Mouse (Mus musculus): ENCODE results near the gene Cep95. TPM values are rescaled to one million over a fixed set of nuclear protein-coding genes. Genes with fewer than 3 reads are reported as not detected.
"Not testable (repeated sequence)": the region's sequence is repeated elsewhere in the genome, so short reads cannot be mapped to it uniquely, and the experiment has no call there.

The Cep95 gene
- total RNA-seq (2017), result 25.3 and 53.4 TPM in 2 replicates

DNA sequence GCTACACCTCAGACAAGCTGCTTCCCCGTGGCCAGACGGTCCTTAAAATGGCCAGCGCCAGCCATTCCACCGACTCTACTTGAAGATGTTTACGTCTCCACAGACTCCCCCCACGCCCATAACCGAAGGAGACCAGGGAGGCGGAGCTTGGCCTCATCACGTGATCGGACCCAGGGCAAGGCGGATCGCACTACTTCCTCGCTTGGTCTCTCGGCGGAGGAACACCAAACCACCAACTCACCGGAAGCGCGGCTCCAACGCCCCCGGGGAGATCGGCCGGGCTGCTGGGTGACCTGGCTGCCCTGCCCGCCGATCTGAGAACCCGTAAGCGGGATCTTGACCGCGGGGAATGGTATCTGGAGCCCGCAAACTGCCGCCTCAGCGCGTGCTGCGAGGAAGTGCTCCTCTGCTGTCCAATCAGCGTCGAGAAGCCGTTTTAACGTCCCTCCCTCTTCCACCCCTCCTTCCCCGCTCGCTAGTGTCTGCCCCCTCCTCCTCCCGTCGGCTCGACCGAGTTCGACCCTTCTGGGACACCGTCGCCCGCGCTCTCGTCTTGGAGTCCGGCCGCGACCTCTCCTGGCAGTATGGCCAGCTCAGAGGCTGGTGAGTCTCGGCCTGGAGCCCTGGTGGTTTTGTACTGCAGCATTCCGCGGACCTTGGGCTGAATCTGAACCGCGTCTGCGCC is at the start of gene Cep95, which contains the start of gene Ddx5:
Cep95 (plus strand) TSS at position 478 of the 685 bp plus-strand sequence.
Ddx5 (minus strand) TSS at position 411 of the 685 bp plus-strand sequence.
- peak; percentile 65 to 68 for ATAC-seq (replicated peaks in 1 of 2; ENCODE audit: insufficient read depth in 1 of 2, low FRiP score in 2 of 2, low TSS enrichment in 1 of 2, low read depth in 1 of 2, poor library complexity in 2 of 2, severe bottlenecking in 2 of 2)

DNA sequence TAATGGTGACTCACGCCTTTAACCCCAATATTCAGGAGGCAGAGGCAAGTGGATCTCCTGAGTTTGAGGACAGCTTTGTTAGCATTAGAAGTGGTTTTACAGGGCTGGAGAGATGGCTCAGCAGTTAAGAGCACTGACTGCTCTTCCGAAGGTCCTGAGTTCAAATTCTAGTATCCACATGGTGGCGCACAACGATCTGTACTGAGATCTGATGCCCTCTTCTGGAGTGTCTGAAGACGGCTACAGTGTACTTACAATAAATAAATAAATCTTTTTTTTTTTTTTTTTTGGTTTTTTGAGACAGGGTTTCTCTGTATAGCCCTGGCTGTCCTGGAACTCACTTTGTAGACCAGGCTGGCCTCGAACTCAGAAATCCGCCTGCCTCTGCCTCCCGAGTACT is 48.3 kb upstream of the Cep95 start:
- ATAC-seq (replicated peaks in 1 of 2; ENCODE audit: insufficient read depth in 1 of 2, low FRiP score in 2 of 2, low TSS enrichment in 1 of 2, low read depth in 1 of 2, poor library complexity in 2 of 2, severe bottlenecking in 2 of 2), result not testable (repeated sequence)

DNA sequence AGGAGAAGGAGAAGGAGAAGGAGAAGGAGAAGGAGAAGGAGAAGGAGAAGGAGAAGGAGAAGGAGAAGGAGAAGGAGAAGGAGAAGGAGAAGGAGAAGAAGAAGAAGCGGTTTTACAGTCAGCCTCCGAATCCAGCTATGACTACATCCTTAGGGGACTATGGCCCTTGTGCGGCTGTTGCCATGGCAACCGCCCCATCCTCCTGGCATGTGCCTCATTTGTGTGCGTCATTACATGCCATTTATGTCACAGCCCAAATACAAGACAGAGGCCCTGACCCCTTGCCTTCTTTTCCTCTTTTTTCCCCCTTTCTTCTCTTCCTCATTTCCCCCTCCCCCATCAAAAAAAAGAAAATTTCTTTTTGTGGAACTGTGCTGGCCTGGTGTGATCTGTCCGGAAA is 47.8 kb upstream of the Cep95 start:
- no peak for ATAC-seq (replicated peaks in 1 of 2; ENCODE audit: insufficient read depth in 1 of 2, low FRiP score in 2 of 2, low TSS enrichment in 1 of 2, low read depth in 1 of 2, poor library complexity in 2 of 2, severe bottlenecking in 2 of 2)

DNA sequence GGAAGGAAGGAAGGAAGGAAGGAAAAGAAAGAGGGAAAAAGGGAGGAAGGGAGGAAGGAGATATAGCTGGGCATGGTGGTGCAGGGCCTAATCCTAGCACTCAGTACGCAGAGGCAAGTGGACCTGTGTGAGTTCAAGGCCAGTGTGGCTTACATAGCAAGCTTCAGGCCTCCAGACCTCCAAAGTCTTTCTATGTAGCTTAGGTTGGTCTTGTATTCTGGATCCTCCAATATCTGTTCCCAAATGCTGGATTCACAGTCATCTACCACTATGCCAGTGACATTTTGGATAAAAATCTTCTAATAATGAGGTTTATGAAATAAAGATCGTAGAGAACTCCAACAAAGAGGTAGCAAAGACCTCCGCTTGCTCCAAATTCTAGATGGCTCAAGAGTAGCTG is 47.2 kb upstream of the Cep95 start:
- no peak for ATAC-seq (replicated peaks in 1 of 2; ENCODE audit: insufficient read depth in 1 of 2, low FRiP score in 2 of 2, low TSS enrichment in 1 of 2, low read depth in 1 of 2, poor library complexity in 2 of 2, severe bottlenecking in 2 of 2)

DNA sequence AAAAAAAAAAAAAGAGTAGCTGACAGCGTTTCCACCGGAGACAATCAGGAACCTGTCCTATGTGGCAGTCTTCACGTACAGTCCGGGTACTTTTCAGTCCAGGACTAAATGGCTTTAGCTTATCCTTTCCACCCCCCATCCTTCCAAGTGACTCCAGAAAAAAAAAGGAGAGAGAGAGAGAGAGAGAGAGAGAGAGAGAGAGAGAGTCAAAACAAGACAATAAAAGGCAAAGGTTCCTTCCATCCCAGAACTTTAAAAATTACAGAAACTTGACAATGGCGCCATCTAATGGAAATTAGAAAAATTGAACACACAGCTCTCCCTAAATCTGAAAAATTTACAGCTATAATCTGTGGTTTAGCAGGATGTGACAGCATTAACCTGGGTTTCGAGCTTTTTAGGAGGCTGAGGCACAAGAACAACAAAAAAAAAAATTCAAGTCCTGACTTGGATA is 46.6 kb upstream of the Cep95 start:
- peak; percentile 36 to 42; a peak in 3 of 4 replicates for ATAC-seq (replicated peaks in 1 of 2; ENCODE audit: insufficient read depth in 1 of 2, low FRiP score in 2 of 2, low TSS enrichment in 1 of 2, low read depth in 1 of 2, poor library complexity in 2 of 2, severe bottlenecking in 2 of 2)

DNA sequence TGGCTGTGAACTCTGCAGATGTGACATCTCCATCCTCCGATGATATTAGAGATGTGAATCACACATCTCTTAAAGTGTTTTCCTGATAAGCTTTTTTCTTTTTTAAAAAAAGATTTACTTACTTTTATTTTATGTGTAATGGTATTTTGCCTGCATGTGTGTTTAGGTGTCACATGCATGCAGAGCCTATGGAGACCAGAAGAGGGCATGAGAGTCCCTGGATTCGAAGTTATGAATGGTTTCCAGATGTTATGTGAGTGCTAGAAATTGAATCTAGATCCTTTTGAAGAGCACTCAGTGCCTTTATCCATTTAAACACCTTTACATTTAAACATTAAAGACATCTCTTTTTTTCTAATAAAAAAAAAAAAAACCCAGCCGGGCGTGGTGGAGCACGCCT is 44.1 kb upstream of the Cep95 start:
- ATAC-seq (replicated peaks in 1 of 2; ENCODE audit: insufficient read depth in 1 of 2, low FRiP score in 2 of 2, low TSS enrichment in 1 of 2, low read depth in 1 of 2, poor library complexity in 2 of 2, severe bottlenecking in 2 of 2), result no peak

DNA sequence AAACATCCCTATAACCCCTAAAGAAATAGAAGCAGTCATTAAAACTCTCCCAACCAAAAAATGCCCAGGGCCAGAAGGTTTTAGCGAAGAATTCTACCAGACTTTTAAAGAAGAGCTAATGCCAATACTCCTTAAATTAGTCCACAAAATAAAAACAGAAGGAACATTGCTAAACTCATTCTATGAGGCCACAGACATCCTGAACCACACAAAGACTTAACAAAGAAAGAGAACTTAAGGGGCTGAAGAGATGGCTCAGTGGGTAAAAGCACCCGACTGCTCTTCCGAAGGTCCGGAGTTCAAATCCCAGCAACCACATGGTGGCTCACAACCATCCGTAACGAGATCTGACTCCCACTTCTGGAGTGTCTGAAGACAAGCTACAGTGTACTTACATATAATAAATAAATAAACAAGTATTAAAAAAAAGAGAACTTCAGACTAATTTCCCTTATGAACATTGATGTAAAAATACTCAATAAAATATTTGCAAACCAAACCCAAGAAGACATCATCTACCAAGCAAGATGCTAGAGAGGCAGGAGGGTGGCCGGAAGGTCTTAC is 39.4 kb upstream of the Cep95 start:
- not testable (repeated sequence) for ATAC-seq (replicated peaks in 1 of 2; ENCODE audit: insufficient read depth in 1 of 2, low FRiP score in 2 of 2, low TSS enrichment in 1 of 2, low read depth in 1 of 2, poor library complexity in 2 of 2, severe bottlenecking in 2 of 2)

DNA sequence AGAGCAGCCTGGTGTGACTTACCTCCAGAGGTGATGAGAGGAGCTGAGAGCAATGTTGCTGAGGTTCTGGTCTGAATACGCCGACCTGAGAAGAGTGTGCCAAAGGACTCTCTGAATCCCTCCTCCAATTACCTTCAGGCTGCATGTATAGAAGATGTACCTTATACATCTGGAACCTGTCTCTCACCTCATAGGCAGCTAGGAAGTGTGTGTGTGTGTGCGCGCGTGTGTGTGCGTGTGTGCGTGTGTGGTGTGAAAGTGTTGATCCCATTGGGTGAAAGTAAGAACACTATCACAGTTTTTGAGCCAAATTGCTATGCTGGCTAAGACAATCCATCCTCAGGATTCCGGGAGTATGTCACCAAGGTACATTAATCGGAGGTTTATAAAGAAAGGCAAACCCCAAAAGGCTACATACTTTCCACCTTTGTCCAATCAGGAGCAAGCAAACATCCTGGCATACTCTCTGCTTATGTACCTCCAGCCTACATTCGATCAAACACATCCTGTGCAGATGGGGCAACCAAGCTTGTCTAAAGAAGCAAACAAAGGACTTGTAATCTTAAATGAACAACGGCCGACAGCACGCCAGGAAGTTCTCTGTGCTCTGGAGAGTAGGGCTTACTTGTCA is 38.8 kb upstream of the Cep95 start, which contains the start of gene Pecam1:
Pecam1 (minus strand) TSS at position 508 of the 631 bp plus-strand sequence.
- peak; percentile 31 to 46; a peak in 2 of 4 replicates for ATAC-seq (replicated peaks in 1 of 2; ENCODE audit: insufficient read depth in 1 of 2, low FRiP score in 2 of 2, low TSS enrichment in 1 of 2, low read depth in 1 of 2, poor library complexity in 2 of 2, severe bottlenecking in 2 of 2)

DNA sequence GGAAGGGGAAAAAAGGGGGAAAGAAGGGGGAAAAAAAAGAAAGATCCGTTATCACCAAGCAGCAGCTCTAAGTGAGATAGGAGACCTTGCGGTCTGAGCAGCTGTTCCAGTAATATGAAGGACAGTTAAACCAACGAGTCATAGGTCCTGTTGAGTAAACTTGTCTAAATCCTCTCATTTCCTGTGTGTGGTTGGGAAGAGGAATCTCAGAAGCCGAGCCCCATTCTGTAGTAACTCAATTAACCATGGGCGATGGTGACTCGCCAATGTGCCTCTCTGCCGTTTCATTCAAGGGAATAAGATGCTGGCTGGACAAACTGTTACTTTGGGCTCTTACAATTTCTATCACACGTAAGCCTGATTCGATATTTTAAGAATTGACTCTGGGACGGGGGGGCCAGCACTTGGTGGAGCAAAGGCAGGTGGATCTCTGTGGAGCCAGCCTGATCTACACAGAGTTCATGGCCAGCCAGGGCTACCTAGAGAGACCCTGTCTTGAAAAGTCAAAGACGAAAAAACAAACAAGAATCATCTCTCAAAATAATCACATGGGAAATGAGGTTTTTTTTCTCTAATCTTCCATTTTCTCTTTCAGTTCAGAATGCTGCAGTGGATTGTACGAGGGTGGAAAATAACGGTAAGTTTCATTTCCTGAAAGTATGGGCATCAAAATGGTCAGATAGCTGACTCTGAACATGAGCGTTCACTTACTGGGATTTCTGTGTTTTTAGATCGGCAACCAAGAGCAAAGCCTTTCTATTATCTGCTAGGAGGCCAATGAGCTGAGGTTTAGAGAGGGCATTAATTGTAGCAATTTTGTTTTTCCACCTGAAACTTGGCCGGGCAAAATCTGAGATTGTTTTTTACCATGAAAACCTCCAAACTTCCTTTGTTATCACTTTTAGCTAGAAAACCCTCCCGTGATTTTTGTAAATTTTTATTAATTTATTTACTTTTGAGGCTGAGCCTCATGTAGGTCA is 37.7 kb upstream of the Cep95 start, which contains the start of gene Milr1:
Milr1 (plus strand) TSS at position 188 of the 980 bp plus-strand sequence.
- peak; percentile 42 to 52 for ATAC-seq (replicated peaks in 1 of 2; ENCODE audit: insufficient read depth in 1 of 2, low FRiP score in 2 of 2, low TSS enrichment in 1 of 2, low read depth in 1 of 2, poor library complexity in 2 of 2, severe bottlenecking in 2 of 2)

DNA sequence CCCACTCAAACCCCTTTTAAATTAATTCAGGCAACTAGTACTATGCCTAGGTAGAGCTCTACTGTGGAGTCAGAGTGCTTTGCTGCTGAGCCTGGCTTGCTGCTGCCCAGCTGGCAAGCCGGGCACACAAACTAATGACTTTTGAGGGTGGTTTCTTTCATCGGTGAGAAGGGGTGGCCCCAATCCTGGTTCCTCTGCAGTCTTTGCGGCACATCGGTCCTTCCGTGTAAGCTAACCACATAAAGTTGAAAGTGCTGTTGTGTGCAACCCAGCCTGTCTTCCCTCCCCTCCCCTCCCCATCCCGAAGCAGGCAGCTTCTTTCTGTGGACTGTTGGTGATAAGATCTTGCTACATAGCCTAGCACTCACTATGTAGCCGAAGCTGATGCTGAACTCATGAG is 36.9 kb upstream of the Cep95 start:
- ATAC-seq (replicated peaks in 1 of 2; ENCODE audit: insufficient read depth in 1 of 2, low FRiP score in 2 of 2, low TSS enrichment in 1 of 2, low read depth in 1 of 2, poor library complexity in 2 of 2, severe bottlenecking in 2 of 2), result peak; percentile 65 to 85

DNA sequence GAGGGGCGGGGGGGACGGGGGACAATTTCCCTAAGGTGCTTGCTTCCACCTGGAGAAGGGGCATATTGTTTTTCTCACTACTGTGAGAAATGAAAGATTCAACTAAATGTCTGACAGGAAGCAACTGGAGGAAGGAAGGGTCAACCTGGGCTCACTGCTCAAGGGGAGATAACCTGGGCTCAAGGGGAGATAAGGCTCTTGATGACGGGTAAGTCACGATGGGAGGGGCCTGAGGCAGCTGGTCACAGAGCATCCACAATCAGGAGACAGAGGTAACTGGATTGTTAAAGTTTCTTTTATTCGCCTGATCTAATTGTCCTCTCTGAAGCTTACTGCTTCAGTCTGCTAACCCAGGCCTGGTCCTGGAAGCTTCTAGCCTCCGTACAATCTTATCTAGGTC is 35.7 kb upstream of the Cep95 start:
- no peak for ATAC-seq (replicated peaks in 1 of 2; ENCODE audit: insufficient read depth in 1 of 2, low FRiP score in 2 of 2, low TSS enrichment in 1 of 2, low read depth in 1 of 2, poor library complexity in 2 of 2, severe bottlenecking in 2 of 2)

DNA sequence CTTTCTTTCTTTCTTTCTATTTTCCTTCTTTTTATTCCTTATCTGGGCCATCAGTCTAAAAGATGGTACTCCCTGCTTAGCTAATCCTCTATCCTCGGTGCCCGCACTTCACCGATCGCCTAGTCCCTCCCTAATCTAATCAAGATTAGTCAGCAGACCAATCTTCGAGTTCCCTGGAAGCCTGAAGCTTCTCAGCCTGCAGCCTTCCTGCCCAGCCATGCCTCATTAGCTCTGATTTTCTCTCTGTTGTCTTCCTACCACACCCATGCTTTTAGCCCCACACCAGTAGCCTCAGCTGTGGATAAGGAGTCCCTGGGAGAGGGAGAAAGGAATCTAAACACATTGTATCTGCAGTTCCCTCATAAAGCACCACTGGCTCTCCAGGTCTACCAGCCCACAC is 33.5 kb upstream of the Cep95 start:
- no peak for ATAC-seq (replicated peaks in 1 of 2; ENCODE audit: insufficient read depth in 1 of 2, low FRiP score in 2 of 2, low TSS enrichment in 1 of 2, low read depth in 1 of 2, poor library complexity in 2 of 2, severe bottlenecking in 2 of 2)

DNA sequence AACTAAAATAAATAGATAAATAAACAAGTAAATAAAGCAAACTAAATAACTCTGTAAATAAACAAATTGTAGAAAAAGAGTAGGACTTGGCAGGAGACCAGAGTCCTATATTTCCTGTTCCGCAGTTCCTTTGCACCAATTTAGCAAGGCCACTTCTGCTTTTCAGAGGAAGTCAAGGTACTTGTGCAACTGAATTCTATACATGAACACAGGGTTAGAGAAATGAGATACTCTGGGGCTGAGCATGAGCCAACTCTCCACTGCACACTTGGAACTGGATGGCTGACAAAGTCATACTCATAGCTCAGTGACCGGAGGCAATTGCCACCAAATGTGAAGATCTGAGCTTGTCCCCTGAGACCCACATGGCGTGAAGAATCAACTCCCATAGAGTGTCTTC is 30.0 kb upstream of the Cep95 start:
- ATAC-seq (replicated peaks in 1 of 2; ENCODE audit: insufficient read depth in 1 of 2, low FRiP score in 2 of 2, low TSS enrichment in 1 of 2, low read depth in 1 of 2, poor library complexity in 2 of 2, severe bottlenecking in 2 of 2), result peak; percentile 51 to 66; a peak in 2 of 4 replicates

DNA sequence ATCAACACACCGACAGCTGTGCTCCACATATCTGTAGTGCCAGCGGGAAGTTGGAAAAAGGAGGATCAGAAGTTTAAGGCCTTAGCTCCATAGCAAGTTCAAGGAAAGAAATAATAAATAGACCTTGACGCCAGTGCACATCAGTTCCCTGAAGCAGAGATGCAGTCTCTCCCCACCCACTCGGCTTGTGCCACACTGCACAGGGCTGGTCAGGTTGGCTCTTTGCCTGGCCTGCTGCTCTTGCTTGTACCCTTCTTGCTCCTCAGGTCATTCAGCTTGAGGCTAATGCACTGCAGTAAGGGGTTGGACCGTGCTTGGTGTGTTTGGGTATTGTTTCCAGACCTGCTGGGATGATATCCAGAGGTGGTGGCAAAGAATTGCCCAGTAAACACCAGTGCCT is 28.5 kb upstream of the Cep95 start:
- ATAC-seq (replicated peaks in 1 of 2; ENCODE audit: insufficient read depth in 1 of 2, low FRiP score in 2 of 2, low TSS enrichment in 1 of 2, low read depth in 1 of 2, poor library complexity in 2 of 2, severe bottlenecking in 2 of 2), result no peak

DNA sequence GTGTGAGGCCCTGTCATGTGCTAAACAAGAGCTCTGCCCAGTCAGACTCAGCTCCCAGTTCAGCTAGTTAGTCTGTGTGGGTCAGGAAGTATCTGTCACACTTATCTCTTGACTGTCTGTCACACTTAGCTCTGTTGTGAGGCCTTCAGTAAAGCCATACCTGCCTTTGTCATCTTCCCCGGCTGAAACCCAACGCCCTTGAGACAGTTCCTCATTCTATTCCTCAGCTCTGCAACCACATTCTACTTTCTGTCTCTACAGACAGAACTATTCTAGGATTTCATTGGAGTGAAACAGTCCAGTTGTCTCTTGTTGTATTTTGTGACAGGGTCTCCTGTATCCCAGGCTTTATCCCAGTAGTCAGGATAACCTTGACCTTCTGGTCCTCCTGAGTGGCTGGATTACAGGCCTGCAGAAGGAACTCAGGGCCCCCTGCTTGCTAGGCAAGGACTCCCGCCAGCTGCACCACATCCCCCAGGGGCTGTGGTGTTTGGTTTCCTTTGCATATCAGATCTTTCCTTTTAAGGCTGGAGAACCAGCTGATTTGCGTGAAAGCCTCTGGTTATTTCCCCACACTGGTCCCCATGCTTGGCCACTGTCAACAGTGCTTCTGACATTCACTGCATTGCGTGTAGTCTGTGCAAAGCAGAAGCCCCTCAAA is 26.8 kb upstream of the Cep95 start:
- ATAC-seq (replicated peaks in 1 of 2; ENCODE audit: insufficient read depth in 1 of 2, low FRiP score in 2 of 2, low TSS enrichment in 1 of 2, low read depth in 1 of 2, poor library complexity in 2 of 2, severe bottlenecking in 2 of 2), result peak; percentile 71 to 81

DNA sequence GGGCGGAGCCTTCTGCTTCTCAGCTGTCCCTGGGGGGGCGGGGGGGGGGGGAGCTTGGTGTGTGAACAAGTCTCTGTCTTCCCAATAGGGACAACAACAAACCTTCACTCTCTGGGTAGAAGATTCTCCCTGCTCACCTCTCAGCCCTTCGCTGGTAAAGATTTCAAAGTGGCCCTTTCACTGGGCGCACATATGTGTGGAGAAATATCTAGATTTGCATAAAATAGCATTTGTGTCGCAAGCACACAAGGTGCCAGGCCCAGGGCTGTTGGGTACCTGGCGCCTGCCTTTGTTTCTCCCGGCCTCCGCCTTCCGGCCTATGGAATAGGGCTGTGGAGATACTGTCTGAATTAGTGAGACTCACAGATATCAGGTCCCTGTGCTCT is 26.3 kb upstream of the Cep95 start:
- no peak for ATAC-seq (replicated peaks in 1 of 2; ENCODE audit: insufficient read depth in 1 of 2, low FRiP score in 2 of 2, low TSS enrichment in 1 of 2, low read depth in 1 of 2, poor library complexity in 2 of 2, severe bottlenecking in 2 of 2)

DNA sequence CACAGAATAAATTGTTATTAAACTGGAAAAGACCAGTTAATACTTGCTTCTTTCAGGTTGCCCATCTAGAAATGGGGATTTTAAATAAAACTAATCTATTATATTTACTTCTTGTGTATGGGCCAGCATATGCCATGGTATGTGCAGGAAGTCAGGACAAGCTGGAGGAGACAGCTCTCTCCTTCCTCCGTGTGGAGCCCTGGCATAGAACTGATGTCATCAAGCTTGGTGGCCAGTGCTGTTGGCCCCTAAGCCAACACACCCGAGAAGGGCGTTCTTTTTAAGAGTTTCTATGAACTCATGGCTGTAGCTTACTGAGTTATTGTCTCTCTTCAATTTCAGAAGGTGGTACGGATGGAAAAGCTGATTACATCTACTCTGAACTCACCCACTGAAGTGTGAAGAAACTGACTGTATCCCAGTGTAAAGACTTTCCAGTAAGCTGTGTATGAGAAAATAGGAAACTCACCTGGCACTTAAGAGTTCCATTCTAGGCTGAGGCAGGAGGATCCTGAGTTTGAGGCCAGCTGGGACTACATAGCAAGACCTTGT is 22.4 kb upstream of the Cep95 start:
- ATAC-seq (replicated peaks in 1 of 2; ENCODE audit: insufficient read depth in 1 of 2, low FRiP score in 2 of 2, low TSS enrichment in 1 of 2, low read depth in 1 of 2, poor library complexity in 2 of 2, severe bottlenecking in 2 of 2), result no peak

Data from hematopoietic stem cell, adult 5-6 weeks (primary cell).